8 mouse cellular contexts compared by ENCODE assay signal in genomic region chr4:118409142-118409900, GRCm38 (mm10). TPM values are rescaled to one million over a fixed set of nuclear protein-coding genes. Genes with fewer than 3 reads are reported as not detected.
A peak's percentile ranks its signal among the peaks of the same experiment; 100 is the strongest.
DNase-seq lines count a peak whose midpoint lies in the region; ATAC-seq and TF ChIP-seq lines count a peak whose summit lies in the region.

TSS of gene Szt2 (minus strand) at chr4:118409273.
TSS of gene Med8 (plus strand) at chr4:118409337.

- H3K27ac ChIP-seq in gastrocnemius, adult 2 months = peak within 1 kb of the TSS; percentile 94
- peak within 1 kb of the TSS; percentile 83 for H3K27ac ChIP-seq in hindbrain, postnatal 0 days
- H3K27ac ChIP-seq in left cerebral cortex, adult 2 months = peak within 1 kb of the TSS; percentile 85

- H3K27me3 ChIP-seq in hindbrain, postnatal 0 days (ENCODE audit: insufficient read depth, low read length) = no peaks in the 10 kb centered on the region

- H3K36me3 ChIP-seq in hindbrain, postnatal 0 days (ENCODE audit: insufficient read depth, low read length) = peaks cover 31% of the 10 kb centered on the region

- H3K9ac ChIP-seq in hindbrain, postnatal 0 days (replicated peaks; ENCODE audit: low read length) = peak within 1 kb of the TSS; percentile 90

- ATAC-seq in hindbrain, postnatal 0 days = peak; percentile 96
- peak; percentile 97 for ATAC-seq in megakaryocyte, adult 5-6 weeks (ENCODE audit: poor library complexity, severe bottlenecking)

- peak; percentile 81 for DNase-seq in WW6 (ENCODE audit: low read depth, low spot score)
- peak; percentile 70 to 81 for DNase-seq in cerebellum, postnatal 4 days (ENCODE audit: low spot score in 2 of 2)
- DNase-seq in gastrocnemius, adult 2 months = peak; percentile 94
- DNase-seq in hindbrain, postnatal 0 days (ENCODE audit: low spot score) = peak; percentile 96
- peak; percentile 88 for DNase-seq in left cerebral cortex, adult 2 months (ENCODE audit: extremely low spot score in 1 of 2, low spot score in 2 of 2)
- peak; percentile 91 to 92 for DNase-seq in right cerebral cortex, adult 2 months (ENCODE audit: low spot score in 2 of 2)
- peak; percentile 91 for DNase-seq in urinary bladder, postnatal 14 days (ENCODE audit: low spot score)

- H3K4me1 ChIP-seq in hindbrain, postnatal 0 days (ENCODE audit: insufficient read depth, low read length) = peaks cover 13% of the 10 kb centered on the region; the same call in 1 of the 2 replicates

- TF ChIP-seq CTCF in gastrocnemius, adult 2 months (IDR thresholded peaks at IDR 0.05) = no peak
- no peak for TF ChIP-seq CTCF in hindbrain, postnatal 0 days (IDR thresholded peaks at IDR 0.05; ENCODE audit: low read depth)
- no peak for TF ChIP-seq CTCF in left cerebral cortex, adult 2 months (IDR thresholded peaks at IDR 0.05)

- WGBS in hindbrain, postnatal 0 days = under 1% methylated on average over 53 of the region's 53 CpGs

- H3K4me3 ChIP-seq in gastrocnemius, adult 2 months = peak within 1 kb of the TSS; percentile 98
- peak within 1 kb of the TSS; percentile 91 for H3K4me3 ChIP-seq in hindbrain, postnatal 0 days (ENCODE audit: low read length)
- H3K4me3 ChIP-seq in left cerebral cortex, adult 2 months = peak within 1 kb of the TSS; percentile 71

- intact Hi-C loops in gastrocnemius, adult 2 months (cut with DNase I) = no loop called here
- intact Hi-C loops in left cerebral cortex, adult 2 months (cut with DNase I) = loop anchor here (1.0 to 5.0 kb wide), 2 partner anchors 157 to 213 kb away; partner anchors contain the start of genes Cfap57 and Ebna1bp2

- no peaks in the 10 kb centered on the region for H3K9me3 ChIP-seq in hindbrain, postnatal 0 days (ENCODE audit: low read length)

- peak within 1 kb of the TSS; percentile 89 for H3K4me2 ChIP-seq in hindbrain, postnatal 0 days (ENCODE audit: low read depth, low read length)

RNA-seq across cellular contexts. Expression of gene Szt2, which starts in this region (rescaled TPM):
- 1 to 10 TPM; 6.0 to 9.0 TPM for total RNA-seq in gastrocnemius, adult 2 months (2021)
- 22.4 and 23.1 TPM in 2 replicates for total RNA-seq in hindbrain, postnatal 0 days (2014; rRNA removed)
- 4.2 and 5.2 TPM in 2 replicates for polyA plus RNA-seq in hindbrain, postnatal 0 days (2015; fragmentation: Nextera tagmentation; extraction: Ambion mirVana)
- total RNA-seq in left cerebral cortex, adult 2 months (2021) = 10 to 100 TPM; 40.3 to 43.4 TPM
- total RNA-seq in megakaryocyte, adult 5-6 weeks (2015) = 11.2 and 13.6 TPM in 2 replicates
- 4.1 and 5.5 TPM in 2 replicates for total RNA-seq in megakaryocyte, adult 5-6 weeks (2017)

RNA-seq across cellular contexts. Expression of gene Med8, which starts in this region (rescaled TPM):
- total RNA-seq in gastrocnemius, adult 2 months (2021) = 10 to 100 TPM; 36.5 to 37.9 TPM
- 33.5 and 48.8 TPM in 2 replicates for total RNA-seq in hindbrain, postnatal 0 days (2014; rRNA removed)
- polyA plus RNA-seq in hindbrain, postnatal 0 days (2015; fragmentation: Nextera tagmentation; extraction: Ambion mirVana) = 100 and 102 TPM in 2 replicates
- total RNA-seq in left cerebral cortex, adult 2 months (2021) = 10 to 100 TPM; 54.2 to 63.5 TPM
- total RNA-seq in megakaryocyte, adult 5-6 weeks (2015) = 76.9 and 102 TPM in 2 replicates
- total RNA-seq in megakaryocyte, adult 5-6 weeks (2017) = 82.0 and 106 TPM in 2 replicates

Comparison
In these comparisons a context has a peak if more than half of its experiments do, and no peak if none do; other contexts are left out.
1. Peak in every context shown above with its lines: DNase-seq, ATAC-seq, H3K4me3 ChIP-seq and H3K27ac ChIP-seq.